Mouse (Mus musculus): ENCODE data around the gene Col9a1.

The Col9a1 gene

DNA sequence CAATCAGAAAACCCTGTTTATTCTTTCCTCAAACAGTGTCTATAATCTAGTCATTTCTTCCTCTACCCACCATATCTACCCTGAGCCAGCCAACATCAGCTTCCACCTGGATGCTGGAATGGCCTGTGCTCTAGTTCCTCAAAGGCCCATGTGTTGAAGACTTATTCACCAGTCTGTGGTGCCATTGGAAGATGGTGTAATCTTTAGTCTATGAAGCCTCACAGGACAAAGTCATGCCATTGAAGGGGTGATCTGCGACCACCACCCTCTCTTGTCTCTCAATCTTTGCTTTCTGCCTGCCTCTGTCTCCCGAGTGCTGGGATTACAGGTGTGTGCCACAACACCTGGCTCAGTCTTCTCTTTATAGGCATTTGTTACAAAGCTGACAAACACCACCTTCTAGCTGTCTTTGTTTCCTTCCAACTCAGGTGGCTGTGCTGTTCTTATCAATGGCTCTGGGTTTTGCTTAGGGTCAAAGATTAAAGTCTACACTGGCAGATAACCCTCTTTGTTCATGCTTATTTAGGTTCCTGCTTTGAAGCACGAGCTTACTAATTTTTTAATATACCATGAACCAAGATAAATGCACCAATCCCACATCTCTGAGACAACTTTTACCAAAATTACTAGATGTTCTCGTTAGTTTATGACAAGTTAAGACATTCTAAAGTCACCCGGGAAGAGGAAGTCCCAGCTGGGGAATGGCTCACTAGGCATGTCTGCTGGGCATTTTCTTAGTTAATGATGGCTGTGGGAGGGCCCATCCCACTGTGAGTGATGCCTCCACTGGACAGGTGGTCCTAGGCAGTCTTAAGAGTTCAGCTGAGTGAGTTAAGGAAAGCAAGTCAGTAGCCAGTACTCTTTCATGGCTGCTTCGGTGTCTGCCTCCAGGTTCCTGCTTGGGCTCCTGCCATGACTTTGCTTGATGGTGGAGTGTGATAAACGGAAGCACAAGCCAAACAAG is 117.9 kb downstream of the Col9a1 start:
- no peak for DNase-seq (ENCODE audit: low read depth)

DNA sequence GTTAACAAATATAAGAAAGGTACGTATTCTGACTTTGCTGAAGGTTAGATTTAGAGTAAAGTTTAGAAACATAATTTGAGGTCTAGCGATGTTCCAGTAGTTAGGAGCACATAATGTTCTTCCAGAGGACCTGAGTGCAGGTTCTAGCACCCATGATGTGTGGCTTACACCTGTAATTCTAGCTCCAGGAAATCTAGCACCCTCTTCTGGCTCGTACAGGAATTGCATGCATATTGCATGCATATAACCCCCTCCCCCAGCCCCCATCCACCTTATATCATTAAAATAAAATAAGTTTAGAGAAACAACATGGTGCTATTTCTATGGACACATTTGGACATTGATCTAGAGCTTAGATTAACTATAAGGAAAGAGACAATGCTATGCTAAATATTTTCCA is 123.3 kb downstream of the Col9a1 start:
- no peak for DNase-seq (ENCODE audit: low read depth)

Measured in c-Kit-positive CD71-positive TER-119-negative erythroid progenitor cells, embryonic 14.5 days (primary cell).